Mouse (Mus musculus): ENCODE results near the gene Gm14401.
"Not testable (repeated sequence)": the region's sequence is repeated elsewhere in the genome, so short reads cannot be mapped to it uniquely, and the experiment has no call there.

Gm14401 gene

DNA sequence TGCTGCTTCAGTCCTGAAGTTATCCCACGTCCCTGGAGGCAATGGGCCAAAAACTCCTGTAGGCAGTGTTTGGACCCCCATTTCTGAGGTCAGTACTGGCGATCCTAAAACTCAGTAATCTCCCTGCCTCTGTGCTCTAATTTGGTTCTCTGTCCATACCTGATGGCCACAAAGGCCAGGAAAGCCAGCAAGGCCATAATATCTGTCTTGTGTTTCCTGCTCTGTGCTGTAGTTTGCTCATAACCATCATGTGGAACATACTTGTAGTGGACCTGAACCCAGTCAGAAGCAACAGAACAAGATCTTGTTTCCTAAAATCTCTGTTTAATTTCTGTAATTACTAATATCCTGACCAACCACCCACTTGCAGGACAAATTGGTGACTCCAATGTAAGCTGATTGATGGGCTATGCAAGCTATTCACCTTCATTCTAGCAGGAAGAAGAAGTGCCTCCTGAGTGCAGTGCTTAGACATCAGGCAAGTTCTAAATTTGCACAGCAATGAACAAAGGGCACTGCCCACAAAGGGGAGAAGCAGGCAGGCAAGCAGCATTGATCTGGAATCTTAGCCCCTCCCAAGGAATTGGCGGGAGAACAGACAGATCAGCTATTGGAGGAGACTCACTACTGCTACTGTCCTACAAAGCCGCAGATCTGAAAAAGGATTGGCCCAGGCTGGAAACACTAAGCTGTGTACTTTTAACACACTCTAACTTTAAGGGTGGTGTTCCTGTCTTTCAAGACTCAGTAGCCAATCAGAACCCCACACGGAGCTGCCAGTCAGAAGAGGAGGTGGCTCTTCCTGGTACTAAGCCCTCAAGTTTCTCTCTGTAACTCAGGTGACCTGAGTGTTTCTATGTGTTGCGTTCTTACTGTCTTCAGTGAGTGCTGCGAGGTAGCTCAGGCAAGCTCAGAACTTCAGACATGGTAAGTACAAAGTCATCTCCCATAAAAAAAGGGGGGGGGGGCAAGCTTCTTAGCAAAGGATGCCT, at the start of gene Gm14401:
Gene Gm14401, plus strand, starts transcription at position 889 of the 992 bp plus-strand sequence.
- DNase-seq (ENCODE audit: low spot score in 2 of 2): not testable (repeated sequence)

DNA sequence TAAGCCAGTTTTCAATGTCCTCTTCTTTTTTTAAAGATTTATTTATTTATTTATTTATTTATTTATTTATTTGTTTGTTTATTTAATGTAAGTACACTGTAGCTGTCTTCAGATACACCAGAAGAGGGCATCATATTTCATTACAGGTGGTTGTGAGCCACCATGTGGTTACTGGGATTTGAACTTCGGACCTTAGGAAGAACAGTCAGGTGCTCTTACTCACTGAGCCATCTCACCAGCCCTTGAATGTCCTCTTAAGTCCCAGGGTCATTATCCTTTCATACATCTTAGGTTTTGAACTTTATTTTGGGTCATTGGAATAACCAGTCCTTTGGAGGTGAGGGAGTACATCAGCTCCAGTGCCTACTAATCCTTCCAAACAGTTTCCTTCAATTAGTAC, 1.3 kb upstream of the Gm14401 start:
- not testable (repeated sequence) for DNase-seq (ENCODE audit: low spot score in 2 of 2)

DNA sequence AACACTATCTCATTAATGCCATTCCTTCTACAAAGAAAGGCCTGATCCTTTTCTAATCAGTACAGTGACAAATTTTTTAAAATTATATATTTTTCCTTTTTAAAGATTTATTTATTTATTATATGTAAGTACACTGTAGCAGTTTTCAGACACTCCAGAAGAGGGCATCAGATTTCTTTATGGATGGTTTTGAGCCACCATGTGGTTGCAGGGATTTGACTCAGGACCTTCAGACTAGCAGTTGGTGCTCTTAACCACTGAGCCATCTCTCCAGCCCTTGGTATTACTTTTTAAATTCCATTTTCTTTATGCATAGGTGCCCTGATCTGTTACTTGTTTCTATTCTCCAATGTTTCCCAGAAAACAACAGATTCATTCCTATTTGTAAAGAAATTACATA, 895 bp downstream of the Gm14401 start:
- DNase-seq (ENCODE audit: low spot score in 2 of 2): not testable (repeated sequence)

DNA sequence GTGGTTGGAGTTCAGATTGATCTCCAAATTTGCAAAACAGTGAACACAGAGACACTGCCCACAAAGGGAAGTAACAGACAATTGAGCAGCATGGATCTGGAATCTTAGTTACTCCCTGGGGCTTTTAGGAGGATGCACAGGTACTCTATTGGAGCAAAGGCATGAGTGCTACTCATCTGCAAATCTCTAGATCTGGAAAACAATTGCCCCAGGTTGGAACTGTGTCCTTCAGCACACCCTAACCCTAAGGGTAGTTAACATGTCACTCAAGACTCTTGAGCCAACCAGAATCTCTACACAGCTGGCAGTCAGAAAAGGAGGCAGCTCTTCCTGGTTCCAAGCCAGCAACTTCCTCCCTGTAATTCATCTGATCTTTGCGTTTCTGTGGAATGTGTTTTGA, 5.7 kb downstream of the Gm14401 start:
- DNase-seq (ENCODE audit: low spot score in 2 of 2): not testable (repeated sequence)

DNA sequence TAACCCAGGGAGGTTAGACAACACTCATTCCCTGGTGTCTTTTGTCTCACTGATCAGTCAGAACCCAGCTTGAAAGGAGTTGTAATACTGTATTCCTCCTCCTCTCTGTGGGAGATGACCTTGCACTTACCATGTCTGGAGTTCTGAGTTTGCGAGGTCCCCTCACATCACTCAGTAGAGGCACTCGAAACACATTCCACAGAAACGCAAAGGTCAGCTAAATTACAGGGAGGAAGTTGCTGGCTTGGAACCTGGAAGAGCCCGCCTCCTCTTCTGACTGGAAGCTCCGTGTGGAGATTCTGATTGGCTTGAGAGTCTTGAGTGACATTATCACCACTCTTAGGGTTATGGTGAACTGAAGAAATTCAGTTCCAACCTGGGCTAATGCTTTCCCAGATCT, 35.0 kb downstream of the Gm14401 start:
- DNase-seq (ENCODE audit: low spot score in 2 of 2): not testable (repeated sequence)

DNA sequence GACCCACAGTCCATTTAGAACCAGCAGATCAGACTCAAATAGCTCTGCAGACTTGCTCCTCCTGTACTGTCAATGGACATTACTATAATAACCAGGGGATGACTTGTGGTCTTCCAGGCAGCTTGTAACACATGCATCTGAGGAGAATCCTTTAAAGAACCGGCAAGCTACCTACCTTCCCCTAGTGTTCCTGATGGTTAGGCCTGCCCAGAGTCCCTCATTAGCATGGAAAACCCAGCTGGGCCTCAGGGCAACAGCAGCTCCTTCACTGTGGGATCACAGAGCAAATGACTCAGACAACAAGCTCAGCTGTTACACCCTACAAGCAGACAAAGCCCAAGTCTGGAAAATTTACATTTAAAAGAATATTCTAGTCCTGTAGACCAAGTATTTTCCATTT, 55.0 kb downstream of the Gm14401 start:
- DNase-seq (ENCODE audit: low spot score in 2 of 2): not testable (repeated sequence)

All from right cerebral cortex, adult 2 months (tissue).